Mouse (Mus musculus) lung, postnatal 0 days (tissue): Measurements from ENCODE around the gene Tlr5.

Experiments
- CTCF ChIP-seq: IDR thresholded peaks from 2 replicates; pipeline ENCODE4 v1.5.1; 2016; ENCODE audit warnings: antibody characterized with exemption, mild to moderate bottlenecking
- EP300 ChIP-seq: IDR thresholded peaks from 2 replicates; pipeline ENCODE4 v1.6.1; 2016; ENCODE audit warnings: antibody characterized with exemption, mild to moderate bottlenecking, control low read depth

- TF ChIP-seq CTCF: no peak
- TF ChIP-seq EP300: 0 out of 2 replicates have a peak, but pooled peaks have one; percentile 10
Measured at GRCm38 (mm10) chr1:182988646-182989045, 34.1 kb downstream of the Tlr5 start.
